Mouse (Mus musculus) cerebellum, adult 8-10 months (tissue): ENCODE measurements around the gene Mical2.
A peak's percentile ranks its signal among the peaks of the same experiment; 100 is the strongest.

Source experiments
- DNase-seq: peaks from one replicate; pipeline ENCODE4 v3.0.0; 2022

Gene Mical2

DNA sequence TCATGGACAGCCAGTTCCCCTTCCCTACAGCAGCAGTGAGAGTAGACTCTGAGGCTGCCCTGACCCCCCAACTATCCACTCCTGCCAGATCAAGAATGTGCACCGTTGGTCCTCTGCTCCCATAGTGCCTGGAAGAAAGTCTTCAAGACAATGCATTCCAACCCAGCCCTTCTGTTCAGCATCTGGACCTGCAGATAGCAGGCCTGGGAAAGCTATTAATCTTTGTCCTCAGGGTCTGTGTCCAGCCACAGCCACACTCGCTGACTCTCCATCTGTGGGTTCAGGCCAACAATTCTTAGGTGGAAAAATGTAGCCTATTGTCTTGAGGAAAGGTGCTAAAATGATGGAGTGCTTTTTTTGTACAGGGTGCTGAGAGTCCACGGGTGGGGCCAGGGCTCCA lies 54.8 kb downstream of the Mical2 start:
- DNase-seq = no peak

GRCm38 (mm10) chr7:112283606-112284310 lies 58.1 kb downstream of the Mical2 start:
- no peak for DNase-seq

- DNase-seq = no peak
Measured at GRCm38 (mm10) chr7:112285573-112285972, 59.9 kb downstream of the Mical2 start.

DNA sequence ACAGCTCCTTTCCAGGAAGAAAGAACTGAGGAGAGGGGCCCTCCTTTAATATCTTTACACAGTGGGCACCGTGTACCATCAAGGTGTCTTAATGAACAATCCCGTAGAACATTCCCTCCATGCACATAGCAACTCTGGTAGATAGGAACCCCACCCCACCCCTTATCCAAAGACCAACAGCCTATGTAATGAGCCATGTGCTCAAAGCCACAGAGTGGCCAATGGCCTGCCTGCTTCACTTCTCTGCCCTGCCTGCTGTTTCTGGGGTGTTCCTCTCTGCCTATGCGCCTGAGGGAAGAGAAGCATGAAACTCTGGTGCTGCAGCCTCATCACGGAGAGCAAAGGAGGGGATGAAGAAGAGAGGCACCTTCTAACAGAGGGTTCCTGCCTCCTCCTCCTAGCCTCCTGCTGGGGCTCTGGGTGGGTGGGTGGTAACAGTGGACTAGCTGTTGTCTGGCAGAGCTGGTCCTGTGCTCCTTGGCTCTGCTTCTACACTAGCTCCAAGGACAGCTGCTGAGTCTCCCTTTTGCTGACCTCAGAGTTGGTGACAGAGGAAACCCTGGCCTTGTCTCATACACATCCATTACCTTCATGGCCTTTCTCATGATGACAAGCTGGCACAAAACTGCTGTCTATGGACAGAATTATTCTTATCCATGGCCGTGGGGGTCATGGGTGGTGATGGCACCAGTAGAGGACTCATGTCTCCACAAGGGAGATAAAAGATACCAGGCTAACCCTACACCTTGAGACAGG lies 62.9 kb downstream of the Mical2 start:
- no peak for DNase-seq

GRCm38 (mm10) chr7:112289514-112289913 lies 63.9 kb downstream of the Mical2 start:
- DNase-seq = no peak

GRCm38 (mm10) chr7:112289990-112290389 lies 64.3 kb downstream of the Mical2 start:
- no peak for DNase-seq

- no peak for DNase-seq
Measured at GRCm38 (mm10) chr7:112293456-112294104, 67.9 kb downstream of the Mical2 start.

DNA sequence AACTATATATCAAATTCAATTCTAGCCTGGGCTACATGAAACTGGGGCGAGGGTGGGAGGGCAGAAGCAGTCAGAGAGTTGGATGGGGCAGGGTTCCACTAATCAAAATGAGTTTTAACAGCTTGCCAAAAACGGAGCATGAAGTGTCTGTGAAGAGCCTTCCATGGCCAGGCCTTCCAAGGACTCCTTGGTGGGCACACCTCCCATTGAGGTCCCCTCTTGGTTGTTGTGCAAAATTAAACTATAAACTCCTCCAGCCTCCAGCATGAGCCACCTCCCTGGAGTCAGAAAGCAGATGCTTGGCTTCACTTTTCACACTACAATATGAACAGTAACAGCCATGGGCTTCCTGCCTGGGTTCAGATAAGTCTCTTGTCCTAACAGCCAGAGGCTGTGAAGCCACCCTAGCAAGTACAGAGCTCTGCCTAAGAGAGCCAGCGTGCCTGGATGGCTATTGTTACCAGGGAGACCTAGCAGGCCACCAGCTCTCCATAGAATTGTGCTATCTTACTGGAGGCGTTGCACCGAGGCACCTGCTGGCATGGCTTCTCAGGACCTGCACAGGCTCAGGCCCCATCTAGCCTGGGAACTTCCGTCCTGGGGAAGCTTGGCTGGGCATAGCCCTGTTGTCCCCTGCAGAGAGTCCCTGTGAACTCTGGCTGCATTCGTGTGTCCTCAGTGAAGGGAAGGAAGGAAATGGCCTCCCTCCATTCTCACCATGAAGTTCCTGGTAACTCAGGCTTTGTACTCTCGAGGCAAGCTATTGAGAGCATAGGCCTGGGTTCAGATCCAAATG lies 70.0 kb downstream of the Mical2 start:
- DNase-seq = no peak

DNA sequence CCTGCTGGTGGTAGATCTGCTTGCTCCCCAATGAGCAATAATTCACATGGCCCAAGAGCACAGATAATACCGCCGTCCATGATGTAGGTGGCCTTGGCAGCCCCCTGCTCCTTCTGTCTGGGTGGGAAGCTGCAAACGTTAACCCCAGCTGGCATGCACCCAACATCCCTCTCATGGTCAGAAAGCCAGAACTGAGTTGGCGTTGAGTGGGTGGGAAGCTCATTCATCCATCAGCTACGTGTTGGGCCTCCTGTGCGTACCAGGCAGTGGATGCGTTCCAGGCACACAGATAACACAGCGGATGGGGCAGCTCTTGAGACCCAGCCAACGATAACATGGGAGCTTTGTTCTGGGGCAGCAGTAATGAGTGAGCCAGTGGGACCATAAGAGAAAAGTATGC lies 72.4 kb downstream of the Mical2 start:
- peak; percentile 63 for DNase-seq

- no peak for DNase-seq
Measured at GRCm38 (mm10) chr7:112298871-112299422, 73.3 kb downstream of the Mical2 start.

GRCm38 (mm10) chr7:112299521-112300096 lies 74.0 kb downstream of the Mical2 start:
- no peak for DNase-seq

GRCm38 (mm10) chr7:112300141-112300540 lies 74.5 kb downstream of the Mical2 start:
- DNase-seq = peak; percentile 56

DNA sequence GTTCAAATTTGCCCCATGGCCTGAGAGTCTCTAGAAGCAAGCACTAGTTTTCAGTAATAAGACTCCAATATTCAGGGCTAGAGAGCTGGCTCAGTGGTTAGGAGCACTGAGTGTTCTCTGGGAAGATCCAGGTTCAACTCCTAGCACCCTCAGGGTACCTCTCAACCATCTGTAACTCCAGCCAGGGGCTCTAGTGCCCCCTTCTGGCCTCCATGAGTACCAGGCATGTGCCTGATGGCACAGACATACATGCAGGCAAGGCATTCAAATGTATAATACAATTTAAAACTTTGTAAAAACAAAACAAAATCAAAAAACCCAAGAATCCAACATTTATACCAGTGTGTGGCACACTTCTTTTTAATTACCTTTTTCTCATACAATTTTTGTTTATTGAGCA lies 75.4 kb downstream of the Mical2 start:
- no peak for DNase-seq

DNA sequence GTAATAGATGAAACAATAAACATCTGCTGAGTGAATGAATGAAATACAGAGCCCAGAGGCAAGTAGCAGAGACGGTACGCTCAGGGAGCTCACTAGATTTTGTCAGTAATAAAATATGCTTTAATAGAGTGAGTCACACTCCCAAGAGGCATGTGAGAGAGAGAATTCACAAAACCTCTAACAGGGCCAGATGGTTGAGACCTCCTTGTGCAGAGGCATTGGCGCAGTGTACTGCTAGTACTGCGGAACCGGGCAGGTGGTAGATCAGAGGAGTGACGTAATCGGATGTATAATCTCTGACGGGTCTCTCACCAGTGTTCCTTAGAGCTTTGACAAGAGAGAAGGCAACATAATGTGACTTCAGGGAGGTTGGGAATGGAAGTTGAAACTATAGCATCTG lies 78.7 kb downstream of the Mical2 start:
- DNase-seq = no peak

DNA sequence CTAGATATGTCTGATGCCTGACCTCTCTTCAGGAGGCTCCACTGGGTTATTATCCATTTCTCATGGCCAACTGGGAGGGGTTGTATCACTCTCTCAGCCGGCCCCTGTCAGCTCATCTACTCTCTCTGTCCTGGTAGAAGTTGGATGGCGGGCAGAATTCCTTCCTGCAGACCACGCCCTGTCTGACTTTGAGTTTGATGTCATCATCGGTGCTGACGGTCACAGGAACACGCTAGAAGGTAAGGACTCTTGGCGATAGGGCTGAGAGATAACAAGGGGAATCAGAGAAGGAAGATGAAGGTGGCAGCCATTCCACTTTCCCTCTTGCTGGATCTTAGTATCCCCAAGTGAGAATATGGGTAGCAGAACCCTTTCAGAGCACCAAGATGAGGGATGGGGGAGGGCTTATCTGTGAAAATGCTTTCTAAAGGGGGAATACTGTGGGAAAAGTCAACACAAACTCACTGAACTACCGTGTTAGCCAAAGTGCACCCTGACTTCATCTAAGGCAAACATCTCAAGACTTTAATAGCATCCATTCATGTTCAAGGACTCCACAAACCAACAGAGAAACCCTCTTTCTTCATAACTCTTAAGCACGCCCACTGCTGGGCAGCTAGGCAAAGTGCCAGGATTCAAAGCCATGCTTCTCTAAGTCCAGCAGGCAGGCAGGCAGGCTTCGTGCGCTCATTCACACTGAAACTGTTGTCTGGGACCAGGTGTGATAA lies 83.8 kb downstream of the Mical2 start:
- no peak for DNase-seq

- no peak for DNase-seq
Measured at GRCm38 (mm10) chr7:112310017-112310360, 84.3 kb downstream of the Mical2 start.

- DNase-seq = no peak
Measured at GRCm38 (mm10) chr7:112313211-112313610, 87.6 kb downstream of the Mical2 start.

- no peak for DNase-seq
Measured at GRCm38 (mm10) chr7:112313670-112314069, 88.0 kb downstream of the Mical2 start.

DNA sequence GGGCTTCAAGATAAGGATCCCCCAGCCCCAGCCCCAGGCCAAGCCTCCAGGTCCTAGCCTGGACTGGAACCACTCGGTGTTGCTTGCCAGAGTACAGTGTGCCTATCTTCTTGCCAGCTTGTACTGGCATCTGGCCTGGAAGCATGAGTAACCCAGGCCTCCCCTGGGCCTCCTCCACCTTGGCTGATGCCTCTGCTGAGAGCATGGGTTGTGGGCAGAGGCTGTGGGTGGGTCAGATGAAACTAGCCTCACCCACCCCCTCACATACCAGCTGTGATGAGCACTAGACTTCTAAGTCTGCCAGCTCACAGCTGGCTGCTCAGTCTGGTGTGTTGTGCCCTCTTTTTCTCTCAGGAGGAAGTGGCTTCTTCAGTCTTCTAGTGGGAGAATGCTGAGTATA lies 90.6 kb downstream of the Mical2 start:
- DNase-seq = no peak

DNA sequence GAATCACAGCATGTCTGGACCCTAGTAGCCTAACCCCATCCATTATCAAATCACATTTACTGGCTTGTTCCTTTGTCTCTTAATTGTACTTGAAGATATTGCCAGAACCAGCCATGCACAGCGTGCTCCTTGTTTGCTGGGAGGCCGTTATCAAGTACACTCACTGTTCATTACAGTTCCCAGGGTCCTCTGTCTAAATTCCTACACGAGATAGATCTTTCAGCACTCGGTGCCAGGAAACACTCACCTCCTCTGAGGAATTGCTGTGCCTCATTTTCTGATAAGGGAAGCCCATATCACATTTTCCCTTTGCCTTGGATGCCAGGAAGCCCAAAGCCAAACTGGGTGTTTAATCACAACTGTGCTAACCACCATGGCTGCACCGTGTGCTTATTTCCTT lies 91.8 kb downstream of the Mical2 start:
- DNase-seq = no peak

GRCm38 (mm10) chr7:112318306-112318705 lies 92.7 kb downstream of the Mical2 start:
- DNase-seq = no peak

GRCm38 (mm10) chr7:112319419-112319818 lies 93.8 kb downstream of the Mical2 start:
- DNase-seq = no peak
